Mouse (Mus musculus) hindbrain, embryonic 14.5 days (tissue): ENCODE data around the gene 9930104L06Rik. TPM values are rescaled to one million over a fixed set of nuclear protein-coding genes. Genes with fewer than 3 reads are reported as not detected.

Source experiments
- ATAC-seq: fragments of 200-750 bp; cut with Nextera tagmentation; 2 replicates; pipeline ENCODE4 v1.8.0; 2017; ENCODE audit warnings: moderate number of reproducible peaks, mild to moderate bottlenecking, moderate TSS enrichment, moderate library complexity; ENCODE audit not compliant: low FRiP score
- DNase-seq: peaks from one replicate; pipeline ENCODE4 v3.0.0-alpha.2; 2015; ENCODE audit warnings: low spot score
- H3K27ac ChIP-seq: fragments of 300-500 bp; sonication (generic); 2 replicates; pipeline ENCODE4 v1.5.1; 2014; ENCODE audit warnings: mild to moderate bottlenecking, moderate library complexity
- H3K27me3 ChIP-seq: fragments of 300-500 bp; sonication (generic); 2 replicates; pipeline ENCODE4 v1.6.1; 2014; ENCODE audit warnings: mild to moderate bottlenecking, low read length, mixed read lengths; ENCODE audit not compliant: control insufficient read depth, insufficient read depth
- H3K36me3 ChIP-seq: fragments of 300-500 bp; sonication (generic); replicated peaks from 2 replicates; pipeline ENCODE4 v1.6.1; 2014; ENCODE audit not compliant: control insufficient read depth, insufficient read depth
- H3K4me1 ChIP-seq: fragments of 300-500 bp; sonication (generic); replicated peaks from 2 replicates; pipeline ENCODE4 v1.6.1; 2014; ENCODE audit warnings: antibody characterized with exemption, low read length, mixed read lengths; ENCODE audit not compliant: control insufficient read depth, insufficient read depth
- H3K4me2 ChIP-seq: fragments of 300-500 bp; sonication (generic); replicated peaks from 2 replicates; pipeline ENCODE4 v1.6.1; 2014; ENCODE audit warnings: mild to moderate bottlenecking, moderate library complexity
- H3K4me3 ChIP-seq: fragments of 300-500 bp; sonication (generic); replicated peaks from 2 replicates; pipeline ENCODE4 v1.5.1; 2014; ENCODE audit warnings: mild to moderate bottlenecking, low read length
- H3K9ac ChIP-seq: fragments of 300-500 bp; sonication (generic); 2 replicates; pipeline ENCODE4 v1.6.1; 2014
- H3K9me3 ChIP-seq: fragments of 300-500 bp; sonication (generic); 2 replicates; pipeline ENCODE4 v1.6.1; 2016; ENCODE audit warnings: low read length; ENCODE audit not compliant: control insufficient read depth
- WGBS: fragments of 180-500 bp; shearing (Covaris S2); extraction: QIAGEN DNeasy Blood & Tissue Kit; methylation state at CpG from one replicate; pipeline ENCODE4 v1.1.7; 2014; 5-methylcytosine and 5-hydroxymethylcytosine counted together
- polyA plus RNA-seq: library from polyadenylated mRNA; unstranded; fragments of >200 nt; fragmentation: Nextera tagmentation; extraction: Ambion mirVana; gene quantifications from 2 replicates; pipeline ENCODE4 v1.2.1, GENCODE M21; 2014

Gene 9930104L06Rik
- polyA plus RNA-seq, 1 experiment from 2014 or later = 4.1 TPM

- Histone ChIP-seq H3K9me3 (no peaks in the 10 kb centered on the region), H3K27me3 (no peaks in the 10 kb centered on the region), H3K9ac (no peak overlapping the region), H3K4me1 (peaks cover 8% of the 10 kb centered on the region), H3K4me3 (no peak overlapping the region), H3K27ac (no peak overlapping the region), H3K36me3 (no peaks in the 10 kb centered on the region), H3K4me2 (no peak overlapping the region)
- ATAC-seq (no peak; the same call in 1 of the 2 replicates), DNase-seq (peak; percentile 42)
- 26% methylated on average over 5 of the region's 5 CpGs for WGBS
Observed at GRCm38 (mm10) chr4:124970677-124971076, 33.8 kb downstream of the 9930104L06Rik start.

- Histone ChIP-seq H3K36me3 (no peaks in the 10 kb centered on the region), H3K27me3 (no peaks in the 10 kb centered on the region), H3K9me3 (no peaks in the 10 kb centered on the region), H3K9ac (no peak overlapping the region), H3K4me2 (no peak overlapping the region), H3K27ac (no peak overlapping the region), H3K4me1 (peaks cover 8% of the 10 kb centered on the region), H3K4me3 (no peak overlapping the region)
- ATAC-seq (no peak), DNase-seq (no peak)
- WGBS = 87% methylated on average over 8 of the region's 8 CpGs
Observed at GRCm38 (mm10) chr4:124971094-124971493, 34.2 kb downstream of the 9930104L06Rik start.

- no peaks in the 10 kb centered on the region for H3K9me3 ChIP-seq
- no peak overlapping the region for H3K27ac ChIP-seq
- peaks cover 8% of the 10 kb centered on the region for H3K4me1 ChIP-seq
- H3K27me3 ChIP-seq = no peaks in the 10 kb centered on the region
- H3K4me2 ChIP-seq = no peak overlapping the region
- H3K9ac ChIP-seq = no peak overlapping the region
- 61% methylated on average over 9 of the region's 9 CpGs for WGBS
- H3K36me3 ChIP-seq = no peaks in the 10 kb centered on the region
- DNase-seq (no peak), ATAC-seq (no peak)
- no peak overlapping the region for H3K4me3 ChIP-seq
Observed at GRCm38 (mm10) chr4:124972316-124972715, 35.5 kb downstream of the 9930104L06Rik start.

DNA sequence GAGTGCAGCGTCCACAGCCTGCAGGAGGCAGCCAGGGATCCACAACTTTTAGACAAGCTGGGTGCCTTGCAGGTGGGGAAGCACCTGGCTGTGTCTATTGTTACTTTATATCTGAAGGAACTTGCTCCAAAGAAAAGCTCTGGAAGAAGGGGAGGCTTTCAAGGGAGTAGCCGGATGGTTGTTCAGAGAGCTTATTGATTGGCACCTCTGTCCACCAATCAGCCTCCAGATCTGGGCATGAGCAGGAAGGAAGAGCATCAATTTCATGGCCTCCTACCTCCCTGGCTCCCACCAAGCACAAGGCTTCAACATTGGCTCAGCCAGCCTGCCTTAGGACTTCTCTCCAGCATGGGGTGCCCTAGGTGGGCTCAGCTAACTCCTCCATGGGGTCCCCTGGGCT, 36.4 kb downstream of the 9930104L06Rik start:
- H3K4me1 ChIP-seq = peaks cover 8% of the 10 kb centered on the region
- no peak for DNase-seq
- H3K36me3 ChIP-seq = no peaks in the 10 kb centered on the region
- no peak for ATAC-seq
- no peak overlapping the region for H3K4me3 ChIP-seq
- no peak overlapping the region for H3K27ac ChIP-seq
- H3K27me3 ChIP-seq = no peaks in the 10 kb centered on the region
- no peak overlapping the region for H3K4me2 ChIP-seq
- 77% methylated on average over 2 of the region's 2 CpGs for WGBS
- H3K9me3 ChIP-seq = no peaks in the 10 kb centered on the region
- no peak overlapping the region for H3K9ac ChIP-seq

DNA sequence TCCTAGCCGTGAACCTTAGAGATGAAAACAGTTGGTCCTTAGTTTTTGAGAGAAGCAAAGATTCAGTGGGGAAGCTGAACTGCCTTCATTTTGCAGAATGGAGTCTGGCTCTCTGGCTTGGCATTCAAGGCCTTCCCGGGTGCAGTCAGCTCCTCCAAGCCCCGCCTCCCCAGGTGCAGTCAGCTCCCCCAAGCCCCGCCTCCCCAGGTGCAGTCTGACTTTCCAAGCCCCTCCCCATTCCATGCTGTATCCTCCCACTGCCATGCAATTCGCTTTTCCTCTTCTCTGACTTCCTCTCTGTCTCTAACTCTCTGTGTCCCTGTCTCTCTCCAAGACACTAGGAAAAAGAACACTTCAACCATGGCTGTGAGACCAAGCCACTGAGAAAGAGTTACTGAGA, 41.4 kb downstream of the 9930104L06Rik start:
- Histone ChIP-seq H3K9me3 (no peaks in the 10 kb centered on the region), H3K27ac (no peak overlapping the region), H3K27me3 (peaks cover 3% of the 10 kb centered on the region; the same call in 1 of the 2 replicates), H3K9ac (no peak overlapping the region), H3K4me1 (no peaks in the 10 kb centered on the region), H3K4me3 (no peak overlapping the region), H3K4me2 (no peak overlapping the region), H3K36me3 (no peaks in the 10 kb centered on the region)
- WGBS = 35% methylated on average over 5 of the region's 5 CpGs
- DNase-seq = no peak
- no peak for ATAC-seq

DNA sequence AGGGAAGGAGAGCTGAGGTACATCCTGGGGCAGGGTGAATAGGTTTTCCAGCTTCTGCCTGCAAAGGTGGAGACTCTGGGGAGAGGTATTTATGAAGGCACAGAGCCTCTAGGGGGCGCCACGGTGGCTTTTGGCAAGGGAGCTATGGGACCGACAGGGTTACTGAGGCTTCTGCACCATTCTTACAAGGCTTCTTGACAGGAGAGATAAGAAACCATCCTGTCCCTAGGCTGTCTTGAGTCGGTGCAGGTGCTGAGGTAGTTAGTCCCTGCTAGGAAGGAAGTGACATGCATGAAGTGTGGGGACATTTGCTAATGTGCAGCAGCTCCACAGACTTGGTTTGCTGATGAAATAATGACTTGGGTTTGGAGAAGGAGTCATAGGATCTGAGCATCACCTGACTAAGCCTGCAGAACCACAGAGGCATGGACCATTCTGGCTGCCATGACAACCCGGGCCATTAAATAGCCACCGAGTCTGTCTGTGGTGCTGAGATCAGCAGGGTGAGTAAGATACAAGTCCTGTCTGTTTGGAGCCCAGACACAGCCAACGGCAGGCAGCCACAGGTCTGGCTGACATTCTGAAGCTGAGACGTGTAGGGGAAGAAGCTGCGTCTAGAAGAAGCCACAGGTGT, 47.2 kb downstream of the 9930104L06Rik start:
- ATAC-seq (no peak), DNase-seq (no peak)
- Histone ChIP-seq H3K4me1 (peaks cover 17% of the 10 kb centered on the region; the same call in 1 of the 2 replicates), H3K27ac (no peak overlapping the region), H3K36me3 (no peaks in the 10 kb centered on the region), H3K27me3 (peaks cover 60% of the 10 kb centered on the region), H3K9ac (no peak overlapping the region), H3K9me3 (no peaks in the 10 kb centered on the region), H3K4me3 (no peak overlapping the region), H3K4me2 (no peak overlapping the region)
- 19% methylated on average over 9 of the region's 9 CpGs for WGBS

GRCm38 (mm10) chr4:124984871-124985670, 48.2 kb downstream of the 9930104L06Rik start:
- Histone ChIP-seq H3K27ac (no peak overlapping the region), H3K36me3 (no peaks in the 10 kb centered on the region), H3K4me2 (no peak overlapping the region), H3K27me3 (peaks cover 70% of the 10 kb centered on the region), H3K4me3 (no peak overlapping the region), H3K9me3 (no peaks in the 10 kb centered on the region), H3K4me1 (peaks cover 17% of the 10 kb centered on the region; the same call in 1 of the 2 replicates), H3K9ac (no peak overlapping the region)
- DNase-seq (no peak), ATAC-seq (no peak)
- 9% methylated on average over 18 of the region's 18 CpGs for WGBS

- Histone ChIP-seq H3K36me3 (no peaks in the 10 kb centered on the region), H3K4me3 (peak within 1 kb of the TSS; percentile 33), H3K9ac (0 out of 2 replicates have a peak within 1 kb of the TSS, but pooled peaks have one; percentile 28), H3K4me1 (peaks cover 17% of the 10 kb centered on the region; the same call in 1 of the 2 replicates), H3K9me3 (no peaks in the 10 kb centered on the region), H3K4me2 (peak within 1 kb of the TSS; percentile 49), H3K27ac (no peak within 1 kb of the TSS), H3K27me3 (peaks cover 79% of the 10 kb centered on the region)
- under 1% methylated on average over 45 of the region's 62 CpGs for WGBS
- DNase-seq (no peak), ATAC-seq (no peak)
Observed at GRCm38 (mm10) chr4:124985671-124986602, 49.1 kb downstream of the 9930104L06Rik start, which contains the start of gene Rspo1. TSS of gene Rspo1 (plus strand) at chr4:124986430.
